Mouse (Mus musculus): ENCODE results near the gene 2310003L06Rik. TPM values are rescaled to one million over a fixed set of nuclear protein-coding genes. Genes with fewer than 3 reads are reported as not detected.

Gene 2310003L06Rik
- total RNA-seq (2021), result not detected

DNA sequence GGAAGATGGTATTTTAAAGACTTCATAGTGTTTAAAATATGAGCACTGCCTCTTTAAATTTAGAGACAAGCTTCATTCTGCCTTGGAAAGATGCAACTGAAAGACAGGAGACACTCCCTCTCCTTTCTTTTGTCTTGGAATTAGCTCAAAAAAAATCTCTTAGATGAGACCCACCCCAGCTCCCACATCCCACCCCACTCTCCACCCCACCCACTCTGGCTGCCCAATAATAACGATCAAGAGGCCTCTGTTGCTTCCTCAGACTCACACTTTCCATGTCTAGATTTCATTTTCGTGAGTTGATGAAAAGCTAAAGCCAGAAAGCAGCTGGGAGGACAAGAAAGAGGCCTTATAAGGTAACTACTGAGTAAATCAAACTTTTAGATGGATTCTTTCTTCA lies at the start of gene 2310003L06Rik, which contains the start of gene Gm28434:
Gene 2310003L06Rik, plus strand, starts transcription at position 259 of the 400 bp plus-strand sequence.
Gene Gm28434, plus strand, starts transcription at position 317 of the 400 bp plus-strand sequence.
- intact Hi-C loops (cut with DNase I), result no loop called here
- no peak for DNase-seq (ENCODE audit: extremely low spot score in 1 of 2, low spot score in 2 of 2)

DNA sequence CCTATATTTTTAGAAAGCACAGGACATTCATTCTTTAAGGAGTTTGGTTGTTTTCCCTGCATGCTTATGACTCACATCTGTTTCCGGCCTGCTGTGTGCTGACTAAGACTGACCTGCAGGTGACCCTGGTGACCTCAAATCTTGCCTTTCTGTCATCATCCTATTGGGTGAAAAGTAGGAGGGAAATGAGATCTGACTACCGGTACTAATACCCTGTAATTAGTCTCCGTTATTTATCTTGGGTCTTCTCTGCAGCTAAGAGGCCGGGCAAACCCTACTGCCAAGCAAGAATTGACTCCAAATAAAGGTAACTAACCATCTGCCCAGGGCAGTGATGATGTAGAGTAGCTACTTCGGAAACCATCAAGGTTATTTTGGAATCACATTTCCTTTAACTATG lies 43.9 kb upstream of the 2310003L06Rik start, which contains the start of gene Csn3:
Gene Csn3, plus strand, starts transcription at position 208 of the 400 bp plus-strand sequence.
- no peak for DNase-seq (ENCODE audit: extremely low spot score in 1 of 2, low spot score in 2 of 2)
- intact Hi-C loops (cut with DNase I), result no loop called here

DNA sequence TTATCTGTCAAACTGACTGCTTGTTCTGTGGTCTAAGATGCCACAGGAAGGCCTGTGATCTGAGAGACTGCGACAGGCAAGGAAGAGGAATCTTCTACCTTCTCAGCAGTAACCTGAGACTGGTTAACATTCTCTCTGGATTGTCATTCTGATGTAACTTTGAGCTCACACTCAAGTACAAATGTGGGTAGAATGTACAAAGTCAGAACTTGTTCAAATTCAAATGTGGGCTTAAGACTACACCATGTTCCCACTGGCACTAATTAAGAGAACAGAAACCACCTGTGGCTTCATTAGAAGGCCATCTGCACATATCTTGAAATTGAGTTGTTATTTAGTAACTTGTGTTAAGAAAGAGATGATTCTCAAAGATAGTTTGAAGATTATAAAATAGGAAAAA lies 37.7 kb upstream of the 2310003L06Rik start:
- intact Hi-C loops (cut with DNase I), result no loop called here
- no peak for DNase-seq (ENCODE audit: extremely low spot score in 1 of 2, low spot score in 2 of 2)

DNA sequence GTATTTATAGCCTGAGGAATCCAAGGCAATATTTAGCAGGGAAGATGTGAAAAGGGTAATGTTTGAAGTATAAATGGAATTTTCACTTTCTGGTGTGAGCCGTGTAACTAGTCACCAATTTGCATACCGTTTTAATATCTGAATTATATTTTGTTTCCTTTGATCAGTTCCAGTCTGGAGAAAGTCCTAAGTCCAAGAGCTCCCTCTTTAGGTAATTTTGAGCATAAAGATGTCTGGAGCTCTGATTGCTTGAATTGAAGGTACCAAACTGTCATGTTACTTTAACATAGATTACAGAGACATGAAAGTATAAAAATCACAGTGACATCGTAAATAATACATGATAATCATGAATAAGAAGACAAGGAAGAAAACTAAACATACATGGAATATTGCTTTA lies 28.5 kb upstream of the 2310003L06Rik start:
- intact Hi-C loops (cut with DNase I), result no loop called here
- DNase-seq (ENCODE audit: extremely low spot score in 1 of 2, low spot score in 2 of 2), result peak in 1 of 2 experiments; percentile 15

DNA sequence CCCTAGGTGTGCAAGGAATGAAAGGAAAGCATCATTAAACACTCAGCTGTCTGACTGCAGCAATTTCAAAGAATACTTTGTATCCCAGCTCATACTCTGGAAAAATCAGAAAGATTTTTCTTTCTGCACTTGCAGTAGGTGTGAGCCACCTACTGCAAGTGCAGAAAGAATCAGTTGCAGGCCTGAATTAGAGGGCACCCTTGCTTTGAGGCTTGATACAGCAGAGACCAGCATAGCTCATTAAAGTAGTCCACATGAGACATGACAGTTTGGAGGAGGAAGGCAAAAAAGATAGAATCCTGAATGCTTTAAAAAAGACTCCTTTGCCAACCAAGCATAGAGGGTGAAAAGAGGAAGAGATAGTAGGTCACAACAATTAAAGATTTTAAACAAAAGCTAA lies 26.7 kb upstream of the 2310003L06Rik start:
- intact Hi-C loops (cut with DNase I), result no loop called here
- no peak for DNase-seq (ENCODE audit: extremely low spot score in 1 of 2, low spot score in 2 of 2)

DNA sequence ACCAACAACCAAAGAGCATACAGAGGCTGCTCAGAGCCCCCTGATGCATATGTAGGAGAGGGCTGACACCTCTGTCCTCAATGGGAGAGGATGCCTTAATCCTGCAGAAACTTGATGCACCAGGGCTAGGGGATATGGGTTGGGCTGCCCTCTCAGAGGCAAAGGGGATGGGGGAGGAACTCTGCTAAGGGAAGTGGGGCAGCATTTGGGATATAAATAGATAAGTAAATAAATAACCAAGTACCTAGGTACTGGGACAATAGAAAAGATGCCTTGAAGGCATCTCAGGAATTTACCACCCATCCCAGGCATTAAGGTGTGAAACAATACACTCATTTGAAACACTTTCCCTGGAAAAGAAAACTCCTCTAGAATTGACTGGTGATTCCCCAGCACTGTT lies 17.4 kb upstream of the 2310003L06Rik start:
- DNase-seq (ENCODE audit: extremely low spot score in 1 of 2, low spot score in 2 of 2), result no peak
- intact Hi-C loops (cut with DNase I), result no loop called here

DNA sequence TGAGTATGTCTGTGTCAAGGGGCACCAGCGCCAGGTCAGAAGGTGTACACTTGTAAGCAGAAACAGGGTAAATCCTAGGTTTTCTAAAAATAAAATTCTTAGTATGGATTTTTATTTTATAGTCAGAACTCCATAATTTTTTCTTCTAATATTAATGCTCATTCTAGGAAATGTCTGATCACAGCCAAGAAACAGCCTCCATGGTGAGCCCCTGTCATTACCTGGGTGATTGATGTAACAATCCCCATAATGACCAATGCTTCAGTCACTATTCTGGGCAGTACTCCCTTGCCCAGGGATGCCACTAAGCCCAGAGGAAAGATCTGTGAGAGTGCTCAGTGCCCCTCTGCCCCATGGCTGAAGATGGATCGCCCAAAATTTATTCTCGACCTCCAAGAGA lies 9.9 kb downstream of the 2310003L06Rik start, which contains the start of gene Cabs1:
Gene Cabs1, plus strand, starts transcription at position 301 of the 400 bp plus-strand sequence.
- DNase-seq (ENCODE audit: extremely low spot score in 1 of 2, low spot score in 2 of 2), result no peak
- intact Hi-C loops (cut with DNase I), result no loop called here

DNA sequence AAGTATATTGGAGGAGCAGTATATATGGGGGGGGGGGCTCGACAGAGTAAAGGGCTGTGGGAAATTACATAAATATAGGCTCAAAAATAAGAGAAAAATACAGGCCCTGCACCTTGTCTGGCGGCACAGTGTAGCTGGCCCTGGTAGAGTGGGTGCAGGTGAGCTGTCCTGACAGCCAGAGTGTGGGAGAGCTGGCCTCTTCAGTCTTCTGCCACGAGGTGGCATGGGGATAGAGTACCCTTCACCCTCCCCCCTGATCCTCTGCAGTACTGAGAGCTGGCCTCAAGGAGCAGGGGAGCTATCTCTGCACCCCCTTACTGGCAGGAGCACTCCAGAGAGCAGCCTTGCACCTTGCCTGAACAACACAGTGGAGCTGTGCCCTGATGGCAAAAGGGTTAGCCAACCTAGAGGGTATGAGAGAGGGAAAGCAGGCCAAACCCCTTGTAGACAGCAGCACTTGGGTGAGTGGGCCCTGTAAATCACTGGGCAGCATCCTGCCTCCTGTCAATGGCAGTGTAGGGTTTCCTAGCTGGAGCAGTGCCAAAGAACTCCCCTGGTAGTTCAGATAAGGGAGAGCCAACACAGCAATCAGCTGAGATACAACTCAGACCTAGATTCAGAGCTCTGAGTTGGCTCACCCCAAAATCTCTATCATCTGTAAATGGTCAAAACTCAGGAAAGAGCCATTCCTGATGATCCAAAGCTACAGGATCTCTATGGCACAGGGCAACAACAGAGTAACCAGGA lies 13.4 kb downstream of the 2310003L06Rik start:
- no peak for DNase-seq (ENCODE audit: extremely low spot score in 1 of 2, low spot score in 2 of 2)
- intact Hi-C loops (cut with DNase I), result no loop called here

DNA sequence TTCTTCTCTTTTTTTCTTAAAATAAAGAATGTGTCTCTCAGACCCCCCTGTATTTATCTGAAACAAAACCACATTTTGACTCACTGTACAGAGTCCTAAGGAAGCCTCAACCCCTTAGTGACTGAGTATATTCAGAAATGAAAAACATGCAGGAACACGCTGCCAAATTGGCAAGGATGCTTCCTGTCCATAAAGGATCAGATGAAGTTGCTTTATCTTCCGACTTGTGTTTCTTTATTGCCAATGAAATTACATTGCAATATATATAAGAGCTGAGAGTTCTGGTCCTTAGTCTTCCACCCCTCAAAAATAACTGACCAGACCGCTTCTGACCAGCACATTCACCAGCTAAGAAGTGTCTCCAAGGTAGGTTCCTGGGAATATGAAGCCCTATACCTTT lies 33.0 kb downstream of the 2310003L06Rik start, which contains the start of gene Smr3a:
Gene Smr3a, plus strand, starts transcription at position 301 of the 400 bp plus-strand sequence.
- intact Hi-C loops (cut with DNase I), result no loop called here
- no peak for DNase-seq (ENCODE audit: extremely low spot score in 1 of 2, low spot score in 2 of 2)

DNA sequence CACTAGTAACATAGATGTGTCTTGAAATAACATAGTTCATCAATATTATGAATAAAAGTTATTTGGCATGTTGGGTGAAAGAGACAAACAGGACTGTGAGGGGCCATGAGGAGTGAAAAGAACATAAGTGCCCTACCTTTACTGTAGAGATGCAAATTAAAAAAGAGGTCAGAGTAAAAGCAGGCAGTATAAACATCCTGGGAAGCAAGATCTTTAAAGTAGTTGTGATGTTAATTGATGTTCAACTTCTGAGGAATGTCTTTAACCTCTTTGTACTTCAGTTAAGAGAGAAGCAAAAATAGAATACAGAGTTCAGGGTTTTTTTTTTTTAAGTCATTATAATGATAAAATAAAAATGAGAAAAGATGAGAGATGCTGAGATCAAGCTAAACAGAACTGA lies 36.0 kb downstream of the 2310003L06Rik start:
- intact Hi-C loops (cut with DNase I), result no loop called here
- no peak for DNase-seq (ENCODE audit: extremely low spot score in 1 of 2, low spot score in 2 of 2)

Other genes with a start within 250 kb of the 2310003L06Rik start
- gene Csn1s2a, start 194.9 kb upstream of the 2310003L06Rik start, total RNA-seq (2021), result not detected
- gene Csn1s2b, start 161.4 kb upstream of the 2310003L06Rik start, total RNA-seq (2021), result not detected
- not detected for gene Prr27, start 143.8 kb upstream of the 2310003L06Rik start, total RNA-seq (2021)
- not detected for gene Odam, start 84.4 kb upstream of the 2310003L06Rik start, total RNA-seq (2021)
- gene Csn3, start 43.9 kb upstream of the 2310003L06Rik start, total RNA-seq (2021), result not detected
- gene Gm28434, start 58 bp downstream of the 2310003L06Rik start, total RNA-seq (2021), result not detected
- gene Cabs1, start 10.0 kb downstream of the 2310003L06Rik start, total RNA-seq (2021), result not detected
- gene Smr3a, start 33.1 kb downstream of the 2310003L06Rik start, total RNA-seq (2021), result not detected
- not detected for gene Smr2, start 117.1 kb downstream of the 2310003L06Rik start, total RNA-seq (2021)
- not detected for gene Gm11116, start 142.1 kb downstream of the 2310003L06Rik start, total RNA-seq (2021)
- not detected for gene Gm11115, start 184.6 kb downstream of the 2310003L06Rik start, total RNA-seq (2021)